Mouse (Mus musculus) embryonic fibroblast, embryonic 13.5 days (primary cell): ENCODE measurements around the gene Oard1. TPM values are rescaled to one million over a fixed set of nuclear protein-coding genes. Genes with fewer than 3 reads are reported as not detected.

Experiments used
- H3K27ac ChIP-seq: 2 replicates; pipeline ENCODE4 v1.5.1; 2012; ENCODE audit warnings: low read length, control low read depth, inconsistent platforms; ENCODE audit not compliant: insufficient read depth
- H3K4me1 ChIP-seq: 2 replicates; pipeline ENCODE4 v1.6.1; 2011; ENCODE audit warnings: low read length; ENCODE audit not compliant: control insufficient read depth, insufficient read depth
- H3K4me3 ChIP-seq: 2 replicates; pipeline ENCODE4 v1.5.1; 2011; ENCODE audit warnings: mild to moderate bottlenecking, control low read depth, low read length; ENCODE audit not compliant: insufficient read depth
- CTCF ChIP-seq: IDR thresholded peaks from 2 replicates; pipeline ENCODE4 v1.5.1; 2011; ENCODE audit warnings: mild to moderate bottlenecking, control low read depth, low read length, moderate library complexity, borderline replicate concordance; ENCODE audit not compliant: insufficient read depth
- POLR2A ChIP-seq: IDR thresholded peaks from 2 replicates; pipeline ENCODE4 v1.6.1; 2011; ENCODE audit warnings: low read depth, mild to moderate bottlenecking, control low read depth, low read length, moderate library complexity
- polyA plus RNA-seq: library from polyadenylated mRNA; stranded (reverse); fragments of >200 nt; gene quantifications from 2 replicates; pipeline ENCODE4 v1.2.4, GENCODE M21; 2011; ENCODE audit warnings: low read depth; ENCODE audit not compliant: missing spikeins, insufficient read length

Oard1 gene
- 17.1 and 18.9 TPM in 2 replicates for polyA plus RNA-seq

DNA sequence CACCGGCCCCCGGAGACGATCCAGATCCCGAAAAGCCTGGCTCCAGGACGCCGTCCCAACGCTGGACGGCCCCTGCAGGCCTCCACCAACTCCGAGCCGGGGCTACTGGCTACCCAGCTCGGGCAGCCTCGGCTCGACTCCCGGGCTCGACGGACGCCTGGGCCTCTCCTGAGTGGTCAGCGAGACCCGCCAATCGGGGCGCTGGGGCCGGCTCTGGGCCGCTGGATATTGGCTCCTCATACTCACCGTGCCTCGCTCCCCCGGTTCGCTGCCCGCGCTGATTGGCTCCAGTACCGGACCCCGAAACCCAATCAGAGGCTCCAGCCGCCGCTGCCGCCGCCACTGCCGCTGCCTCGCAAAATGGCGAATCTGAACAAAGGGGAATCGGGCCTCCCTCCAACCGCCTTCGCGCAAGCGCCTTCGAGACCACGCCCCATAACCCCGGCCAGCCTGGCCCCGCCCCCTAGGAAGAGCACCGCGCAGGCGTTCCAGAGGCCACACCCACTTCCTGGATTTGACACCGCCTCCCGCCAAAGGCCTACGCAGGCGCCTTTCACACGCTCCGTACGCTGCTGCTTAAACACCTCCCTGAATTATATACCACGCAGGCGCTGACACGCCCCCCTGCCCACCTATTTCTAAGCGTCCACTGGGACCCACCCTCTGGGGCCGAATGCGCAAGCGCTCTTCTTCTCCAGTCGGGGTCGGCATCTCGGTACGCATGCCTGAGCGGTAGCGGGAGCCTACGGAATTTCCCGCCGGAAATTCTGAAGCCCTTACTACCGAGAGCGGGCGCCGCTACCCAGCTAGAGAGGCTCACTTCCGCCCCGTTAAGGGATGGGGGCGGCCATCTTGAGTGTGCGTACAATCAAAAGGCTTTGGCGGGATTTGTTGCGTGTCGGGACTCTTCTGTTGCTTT is at the start of gene Oard1, which contains the start of gene Nfya:
TSS of gene Oard1 (plus strand) at position 635 of the 919 bp plus-strand sequence.
TSS of gene Nfya (minus strand) at position 527 of the 919 bp plus-strand sequence.
- Histone ChIP-seq H3K4me1 (peaks cover 6% of the 10 kb centered on the region), H3K4me3 (peak within 1 kb of the TSS; percentile 93), H3K27ac (peak within 1 kb of the TSS; percentile 96)
- TF ChIP-seq CTCF (no peak), POLR2A (peak; percentile 37)

DNA sequence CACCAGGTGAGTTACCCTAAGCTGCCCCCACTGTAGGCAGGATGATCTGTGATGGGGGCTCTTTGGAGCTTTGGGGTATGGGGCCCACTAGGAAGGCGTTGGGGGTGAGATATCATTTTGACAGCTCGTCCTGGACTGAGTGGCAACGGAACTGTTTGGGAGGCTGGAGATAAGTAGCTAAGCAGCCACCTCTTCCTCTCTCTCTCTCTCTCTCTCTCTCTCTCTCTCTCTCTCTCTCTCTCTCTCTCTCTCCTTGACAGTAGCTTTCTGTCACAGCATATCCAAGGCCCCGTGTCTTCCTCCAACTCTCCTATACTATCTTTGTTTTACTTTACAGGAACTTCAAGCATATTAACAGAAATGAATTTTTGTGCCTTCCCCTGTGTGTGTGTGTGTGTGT is 49.4 kb upstream of the Oard1 start:
- Histone ChIP-seq H3K27ac (no peak overlapping the region), H3K4me3 (no peak overlapping the region), H3K4me1 (no peaks in the 10 kb centered on the region)
- TF ChIP-seq POLR2A (no peak), CTCF (no peak)

DNA sequence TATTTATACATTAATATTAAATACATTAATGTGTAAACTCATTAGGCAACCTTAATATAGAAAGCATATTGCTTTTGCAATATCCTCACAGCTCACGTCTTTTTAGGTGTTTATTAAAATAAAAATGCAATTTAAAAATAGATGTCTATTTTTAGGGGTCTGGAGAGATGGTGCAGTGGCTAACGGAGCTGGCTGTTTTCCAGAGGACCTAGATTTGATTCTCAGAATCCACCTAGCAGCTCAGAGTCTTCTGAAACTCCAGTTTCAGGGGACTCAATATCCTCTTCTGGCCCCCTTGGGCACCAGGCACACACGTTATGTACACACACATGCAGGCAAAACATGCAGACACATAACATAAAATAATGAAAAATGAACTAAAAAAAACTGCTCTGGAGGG is 47.5 kb upstream of the Oard1 start:
- Histone ChIP-seq H3K4me1 (no peaks in the 10 kb centered on the region), H3K4me3 (no peak overlapping the region), H3K27ac (no peak overlapping the region)
- no peak for TF ChIP-seq CTCF
- TF ChIP-seq POLR2A = no peak

DNA sequence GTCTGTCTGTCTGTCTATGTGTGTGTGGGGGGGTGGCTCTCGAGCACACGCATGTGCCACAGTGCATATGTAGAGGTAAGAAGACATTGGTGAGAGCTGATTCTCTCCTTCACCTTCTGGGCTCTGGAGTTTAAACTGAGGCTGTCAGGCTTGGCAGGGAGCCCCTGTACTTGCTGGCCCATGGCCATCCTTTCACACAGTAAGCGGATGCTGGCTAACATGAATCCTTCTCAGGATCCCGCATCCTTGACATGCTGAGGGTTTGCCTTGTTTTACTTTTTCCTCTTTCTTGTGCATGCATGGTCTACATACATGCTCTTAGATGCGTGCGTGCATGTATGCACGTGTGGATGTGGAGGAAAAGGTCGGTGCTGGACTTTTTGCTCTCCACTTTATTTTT is 46.8 kb upstream of the Oard1 start:
- TF ChIP-seq POLR2A (no peak), CTCF (no peak)

DNA sequence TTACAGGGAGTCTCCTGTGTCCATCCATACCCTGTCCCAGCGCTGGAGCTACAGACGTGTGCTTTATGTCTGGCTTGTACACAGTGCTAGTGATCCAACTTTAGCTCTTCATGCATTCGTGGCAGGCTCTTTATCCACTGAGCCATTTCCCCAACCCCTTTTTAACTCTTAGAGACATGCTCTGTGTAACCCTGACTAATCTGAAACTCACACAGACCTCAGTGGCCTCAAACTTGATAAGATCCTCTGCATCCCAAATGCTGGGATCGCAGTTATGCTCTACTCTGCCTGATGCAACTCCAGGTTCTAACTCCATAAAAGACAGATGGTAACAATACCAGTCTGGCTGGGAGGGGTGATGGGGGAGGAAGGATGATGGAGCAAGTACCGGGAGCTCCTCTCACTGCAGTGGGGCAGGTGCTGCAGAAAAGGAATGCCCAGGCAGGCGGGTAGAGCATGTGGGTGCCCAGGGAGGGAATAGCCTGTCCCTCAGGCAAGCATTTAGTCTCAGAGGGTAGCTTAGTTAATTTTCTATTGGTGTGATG is 46.3 kb upstream of the Oard1 start:
- Histone ChIP-seq H3K4me1 (no peaks in the 10 kb centered on the region), H3K4me3 (no peak overlapping the region), H3K27ac (no peak overlapping the region)
- TF ChIP-seq POLR2A (no peak), CTCF (no peak)

More for the DNA sequence above, 46.8 kb upstream of the Oard1 start:
- no peak overlapping the region for H3K27ac ChIP-seq
- H3K4me1 ChIP-seq = no peaks in the 10 kb centered on the region
- no peak overlapping the region for H3K4me3 ChIP-seq

DNA sequence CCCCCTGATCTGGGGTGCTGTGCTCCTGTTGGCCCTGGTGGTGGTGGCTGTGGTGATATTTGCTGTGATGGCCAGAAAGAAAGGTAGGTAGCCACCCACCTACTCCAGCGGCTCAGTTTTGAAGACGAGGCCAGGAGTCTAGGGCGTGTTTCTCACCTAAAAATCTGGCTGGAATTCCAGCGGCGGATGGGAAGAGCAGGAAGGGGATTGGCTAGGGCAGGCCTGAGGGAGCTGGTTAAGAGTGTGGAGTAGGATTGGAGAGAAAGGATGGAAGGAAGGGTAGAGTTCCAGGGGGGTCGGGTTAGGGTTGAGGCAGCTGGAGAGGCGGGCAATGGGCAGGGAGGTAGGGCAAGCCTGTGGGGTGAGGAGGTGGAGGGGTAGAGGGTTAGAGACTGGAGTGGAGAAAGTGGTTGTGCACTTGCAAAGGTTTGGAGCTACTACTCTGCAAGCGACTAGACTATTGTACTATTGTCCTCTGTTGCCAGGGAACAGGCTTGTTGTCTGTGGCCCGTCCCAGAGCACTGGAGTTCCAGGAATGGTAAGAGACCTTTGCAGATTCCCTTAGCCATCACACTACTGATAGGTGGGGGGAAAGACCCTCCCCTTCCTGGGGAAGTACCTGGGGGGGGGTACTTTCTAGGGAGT is 44.2 kb upstream of the Oard1 start:
- Histone ChIP-seq H3K4me3 (no peak overlapping the region), H3K27ac (no peak overlapping the region), H3K4me1 (no peaks in the 10 kb centered on the region)
- no peak for TF ChIP-seq CTCF
- no peak for TF ChIP-seq POLR2A

DNA sequence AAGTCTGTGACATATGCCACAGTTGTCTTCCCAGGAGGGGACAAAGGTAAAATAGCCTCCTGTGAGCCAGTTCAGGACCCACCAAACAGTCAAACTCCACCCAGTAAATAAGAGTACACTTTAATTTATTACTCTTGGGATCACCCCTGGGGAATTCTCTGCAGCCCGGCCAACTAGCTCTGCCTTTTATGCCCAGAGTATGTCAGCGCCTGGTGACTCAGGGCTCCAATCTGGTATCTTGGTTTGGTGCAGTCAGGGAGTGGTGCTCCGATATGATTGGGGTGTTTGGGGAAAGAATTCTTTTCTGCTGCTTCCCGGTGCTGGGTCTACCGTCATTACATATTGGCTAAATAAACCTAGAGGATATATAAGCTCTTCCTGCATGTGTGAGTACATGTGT is 43.0 kb upstream of the Oard1 start:
- Histone ChIP-seq H3K4me1 (no peaks in the 10 kb centered on the region), H3K4me3 (no peak overlapping the region), H3K27ac (no peak overlapping the region)
- TF ChIP-seq CTCF = no peak
- TF ChIP-seq POLR2A = no peak

DNA sequence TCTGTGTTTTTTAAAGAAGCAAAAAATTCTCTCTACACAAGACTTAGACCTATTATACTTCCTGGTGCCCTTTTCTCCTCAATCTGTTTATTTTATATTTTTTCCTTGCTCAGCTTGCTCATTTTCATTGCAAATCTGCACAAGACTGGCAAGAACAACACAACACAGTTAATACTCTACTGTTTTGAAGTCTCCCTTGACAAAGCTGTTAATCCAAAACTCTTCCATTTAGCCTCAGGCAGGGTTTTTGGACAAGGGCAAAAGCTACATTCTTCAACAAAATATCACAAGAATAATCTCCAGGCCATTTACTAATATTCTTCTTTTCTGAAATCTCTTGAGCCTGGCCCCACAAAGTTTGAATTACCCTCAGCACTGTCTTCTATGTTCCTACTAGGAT is 38.2 kb upstream of the Oard1 start:
- TF ChIP-seq CTCF (no peak), POLR2A (no peak)
- Histone ChIP-seq H3K4me3 (no peak overlapping the region), H3K27ac (no peak overlapping the region), H3K4me1 (no peaks in the 10 kb centered on the region)

DNA sequence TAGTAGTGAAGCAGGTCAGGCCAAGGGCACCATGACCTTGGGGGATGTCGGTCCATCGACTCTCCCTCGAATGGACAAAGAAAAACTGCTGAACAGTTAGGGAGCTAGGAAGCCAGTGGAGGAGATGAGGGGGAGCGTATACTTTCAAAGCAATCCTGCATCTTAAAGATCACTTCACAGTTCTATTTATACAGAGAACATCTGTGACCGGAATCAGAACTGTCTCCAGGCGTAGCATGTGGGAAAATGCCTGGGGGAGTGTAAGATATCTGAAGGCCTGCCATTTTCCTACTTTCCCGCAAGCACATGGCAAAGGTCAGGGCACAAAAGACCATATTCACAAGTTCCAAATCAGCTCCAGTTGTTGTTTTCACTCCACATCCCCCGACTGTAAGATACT is 36.8 kb upstream of the Oard1 start:
- TF ChIP-seq CTCF = no peak
- TF ChIP-seq POLR2A = no peak
- H3K27ac ChIP-seq = no peak overlapping the region
- no peak overlapping the region for H3K4me3 ChIP-seq
- no peaks in the 10 kb centered on the region for H3K4me1 ChIP-seq
